8 mouse cellular contexts compared by ENCODE assay signal in genomic region chr1:37300650-37301049, GRCm38 (mm10). TPM values are rescaled to one million over a fixed set of nuclear protein-coding genes. Genes with fewer than 3 reads are reported as not detected.
DNase-seq lines count a peak whose midpoint lies in the region; ATAC-seq and TF ChIP-seq lines count a peak whose summit lies in the region.

No protein-coding gene starts in this region.

- H3K27ac ChIP-seq in forebrain, embryonic 14.5 days (ENCODE audit: low read depth, low read length): no peak overlapping the region
- no peak overlapping the region for H3K27ac ChIP-seq in liver, embryonic 11.5 days (ENCODE audit: low read depth, low read length)
- no peak overlapping the region for H3K27ac ChIP-seq in midbrain, postnatal 0 days (ENCODE audit: low read depth, low read length)

- peak; percentile 10 to 16 for DNase-seq in CD8-positive naive resting alpha-beta T cell, adult 2 months (ENCODE audit: low read depth in 2 of 2, low spot score in 2 of 2)
- DNase-seq in forebrain, embryonic 14.5 days (ENCODE audit: low spot score): no peak
- DNase-seq in liver, embryonic 11.5 days (ENCODE audit: low spot score): no peak
- no peak for DNase-seq in midbrain, postnatal 0 days (ENCODE audit: low spot score)
- DNase-seq in layer of hippocampus, adult 9-10 months (ENCODE audit: low spot score): no peak
- DNase-seq in gastrocnemius, adult 8-10 months (ENCODE audit: low spot score in 2 of 2): no peak

- WGBS in forebrain, embryonic 14.5 days: 73% methylated on average over 5 of the region's 5 CpGs
- WGBS in liver, embryonic 11.5 days: 46% methylated on average over 5 of the region's 5 CpGs
- 56% methylated on average over 5 of the region's 5 CpGs for WGBS in midbrain, postnatal 0 days

- H3K4me2 ChIP-seq in forebrain, embryonic 14.5 days (ENCODE audit: low read length): peak overlapping the region; percentile 54
- peak overlapping the region; percentile 82 for H3K4me2 ChIP-seq in liver, embryonic 11.5 days
- H3K4me2 ChIP-seq in midbrain, postnatal 0 days (ENCODE audit: low read depth, low read length, poor library complexity, severe bottlenecking): peak overlapping the region; percentile 75

- TF ChIP-seq CTCF in midbrain, postnatal 0 days (IDR thresholded peaks at IDR 0.05): no peak

- H3K9me3 ChIP-seq in erythroblast, embryonic 14.5 days (ENCODE audit: control insufficient read depth, low read length): no peaks in the 10 kb centered on the region; the same call in 1 of the 2 replicates
- H3K9me3 ChIP-seq in forebrain, embryonic 14.5 days (replicated peaks; ENCODE audit: control insufficient read depth, low read length): no peaks in the 10 kb centered on the region
- no peaks in the 10 kb centered on the region for H3K9me3 ChIP-seq in liver, embryonic 11.5 days (ENCODE audit: control insufficient read depth, low read length)
- no peaks in the 10 kb centered on the region for H3K9me3 ChIP-seq in midbrain, postnatal 0 days (ENCODE audit: low read length)

- H3K9ac ChIP-seq in forebrain, embryonic 14.5 days (ENCODE audit: low read length): peak overlapping the region; percentile 91
- peak overlapping the region; percentile 5; the same call in 1 of the 2 replicates for H3K9ac ChIP-seq in liver, embryonic 11.5 days (ENCODE audit: low read depth, low read length)
- H3K9ac ChIP-seq in midbrain, postnatal 0 days (replicated peaks; ENCODE audit: low read length, poor library complexity, severe bottlenecking): peak overlapping the region; percentile 93

- peaks cover 26% of the 10 kb centered on the region for H3K27me3 ChIP-seq in erythroblast, embryonic 14.5 days (ENCODE audit: control insufficient read depth)
- H3K27me3 ChIP-seq in forebrain, embryonic 14.5 days (replicated peaks; ENCODE audit: control insufficient read depth, insufficient read depth, low read length): no peaks in the 10 kb centered on the region
- no peaks in the 10 kb centered on the region for H3K27me3 ChIP-seq in liver, embryonic 11.5 days (replicated peaks; ENCODE audit: control insufficient read depth, insufficient read depth, low read length)
- H3K27me3 ChIP-seq in midbrain, postnatal 0 days (ENCODE audit: insufficient read depth, low read length): no peaks in the 10 kb centered on the region

- no peaks in the 10 kb centered on the region for H3K36me3 ChIP-seq in erythroblast, embryonic 14.5 days (ENCODE audit: control insufficient read depth)
- no peaks in the 10 kb centered on the region for H3K36me3 ChIP-seq in forebrain, embryonic 14.5 days (ENCODE audit: control insufficient read depth, insufficient read depth, low read length)
- H3K36me3 ChIP-seq in liver, embryonic 11.5 days (ENCODE audit: control insufficient read depth, insufficient read depth, low read length): no peaks in the 10 kb centered on the region
- no peaks in the 10 kb centered on the region for H3K36me3 ChIP-seq in midbrain, postnatal 0 days (ENCODE audit: insufficient read depth, low read length)

- peak overlapping the region; percentile 72 for H3K4me3 ChIP-seq in erythroblast, embryonic 14.5 days (replicated peaks)
- H3K4me3 ChIP-seq in forebrain, embryonic 14.5 days (ENCODE audit: low read depth, low read length): peak overlapping the region; percentile 91
- peak overlapping the region; percentile 72 for H3K4me3 ChIP-seq in liver, embryonic 11.5 days (ENCODE audit: low read depth, low read length)
- H3K4me3 ChIP-seq in midbrain, postnatal 0 days (ENCODE audit: low read depth, low read length): peak overlapping the region; percentile 89

- no peak for ATAC-seq in erythroblast, adult 5-6 weeks (replicated peaks; ENCODE audit: low FRiP score, poor library complexity, severe bottlenecking)
- ATAC-seq in forebrain, embryonic 14.5 days: no peak
- no peak for ATAC-seq in liver, embryonic 11.5 days (replicated peaks; ENCODE audit: low FRiP score)
- no peak for ATAC-seq in midbrain, postnatal 0 days (ENCODE audit: low FRiP score)

- H3K4me1 ChIP-seq in erythroblast, embryonic 14.5 days (ENCODE audit: control insufficient read depth): peaks cover 13% of the 10 kb centered on the region
- H3K4me1 ChIP-seq in forebrain, embryonic 14.5 days (ENCODE audit: control insufficient read depth, insufficient read depth, low read length): peaks cover 13% of the 10 kb centered on the region
- H3K4me1 ChIP-seq in liver, embryonic 11.5 days (replicated peaks; ENCODE audit: control insufficient read depth, insufficient read depth, low read length): peaks cover 7% of the 10 kb centered on the region
- peaks cover 5% of the 10 kb centered on the region; the same call in 1 of the 2 replicates for H3K4me1 ChIP-seq in midbrain, postnatal 0 days (ENCODE audit: insufficient read depth, low read length)

RNA-seq across cellular contexts. Expression of gene Inpp4a, which starts 1.0 kb away (rescaled TPM):
- 0.01 and 0.02 TPM in 2 replicates for polyA plus RNA-seq in erythroblast, embryonic 14.5 days (2012)
- 5.0 and 6.9 TPM in 2 replicates for total RNA-seq in erythroblast, adult 5-6 weeks (2015; ENCODE audit: low replicate concordance)
- total RNA-seq in erythroblast, adult 5-6 weeks (2017; ENCODE audit: low replicate concordance): 4.3 and 5.6 TPM in 2 replicates
- polyA plus RNA-seq in forebrain, embryonic 14.5 days (2014; fragmentation: Nextera tagmentation; extraction: Ambion mirVana): 39.6 and 48.2 TPM in 2 replicates
- polyA plus RNA-seq in liver, embryonic 11.5 days (2014; fragmentation: Nextera tagmentation; extraction: Ambion mirVana): 6.0 and 6.8 TPM in 2 replicates
- total RNA-seq in midbrain, postnatal 0 days (2014; rRNA removed): 48.8 and 64.1 TPM in 2 replicates
- 82.9 and 85.8 TPM in 2 replicates for polyA plus RNA-seq in midbrain, postnatal 0 days (2015; fragmentation: Nextera tagmentation; extraction: Ambion mirVana)
- total RNA-seq in gastrocnemius, adult 8-10 months (2022): 10 to 100 TPM; 20.1 to 24.8 (median 21.7) TPM

Comparison
In these comparisons a context has a peak if more than half of its experiments do, and no peak if none do; other contexts are left out.
1. DNase-seq: peak in CD8-positive naive resting alpha-beta T cell, adult 2 months (2 of 2); none in forebrain, embryonic 14.5 days (single experiment), liver, embryonic 11.5 days (single experiment), midbrain, postnatal 0 days (single experiment), layer of hippocampus, adult 9-10 months (single experiment) and gastrocnemius, adult 8-10 months (0 of 2).
2. H3K9ac ChIP-seq: peak in every context shown above with its lines; median percentile 93 in midbrain, postnatal 0 days; 91 in forebrain, embryonic 14.5 days; 5 in liver, embryonic 11.5 days.
3. Peak in every context shown above with its lines, with median percentiles within 50 percentile points of each other: H3K4me3 ChIP-seq and H3K4me2 ChIP-seq.